Mouse (Mus musculus) heart, embryonic 13.5 days (tissue): ENCODE measurements at regions not wholly inside any gene's neighbourhood (a gene's known extent, or its start where the extent isn't known, plus 50 kb on each side); places are given as distances from the start of the nearest gene placed in this dataset.

Experiments
- ATAC-seq: fragments of 200-750 bp; cut with Nextera tagmentation; 2 replicates; pipeline ENCODE4 v1.8.0; 2017; ENCODE audit warnings: moderate TSS enrichment; ENCODE audit not compliant: insufficient number of reproducible peaks, low FRiP score, low TSS enrichment; ENCODE audit errors: extremely low read depth
- H3K27ac ChIP-seq: fragments of 300-500 bp; sonication (generic); replicated peaks from 2 replicates; pipeline ENCODE4 v1.5.1; 2015; ENCODE audit warnings: moderate library complexity, mild to moderate bottlenecking, inconsistent platforms
- H3K27me3 ChIP-seq: fragments of 300-500 bp; sonication (generic); replicated peaks from 2 replicates; pipeline ENCODE4 v1.6.1; 2015; ENCODE audit warnings: mild to moderate bottlenecking, inconsistent platforms
- H3K36me3 ChIP-seq: fragments of 300-500 bp; sonication (generic); 2 replicates; pipeline ENCODE4 v1.6.1; 2015; ENCODE audit warnings: mild to moderate bottlenecking, inconsistent platforms
- H3K4me1 ChIP-seq: fragments of 300-500 bp; sonication (generic); 2 replicates; pipeline ENCODE4 v1.6.1; 2015; ENCODE audit warnings: inconsistent platforms
- H3K4me2 ChIP-seq: fragments of 300-500 bp; sonication (generic); 2 replicates; pipeline ENCODE4 v1.6.1; 2015; ENCODE audit warnings: inconsistent platforms, mild to moderate bottlenecking, moderate library complexity
- H3K4me3 ChIP-seq: fragments of 300-500 bp; sonication (generic); 2 replicates; pipeline ENCODE4 v1.5.1; 2015; ENCODE audit warnings: moderate library complexity, mild to moderate bottlenecking, inconsistent platforms
- H3K9ac ChIP-seq: fragments of 300-500 bp; sonication (generic); 2 replicates; pipeline ENCODE4 v1.6.1; 2015; ENCODE audit warnings: inconsistent platforms, mild to moderate bottlenecking, moderate library complexity
- H3K9me3 ChIP-seq: fragments of 300-500 bp; sonication (generic); 2 replicates; pipeline ENCODE4 v1.6.1; 2016; ENCODE audit warnings: inconsistent platforms
- WGBS: fragments of 180-500 bp; shearing (Covaris S2); methylation state at CpG from one replicate; pipeline ENCODE4 v1.1.7; 2015; ENCODE audit warnings: mixed read lengths; 5-methylcytosine and 5-hydroxymethylcytosine counted together

DNA sequence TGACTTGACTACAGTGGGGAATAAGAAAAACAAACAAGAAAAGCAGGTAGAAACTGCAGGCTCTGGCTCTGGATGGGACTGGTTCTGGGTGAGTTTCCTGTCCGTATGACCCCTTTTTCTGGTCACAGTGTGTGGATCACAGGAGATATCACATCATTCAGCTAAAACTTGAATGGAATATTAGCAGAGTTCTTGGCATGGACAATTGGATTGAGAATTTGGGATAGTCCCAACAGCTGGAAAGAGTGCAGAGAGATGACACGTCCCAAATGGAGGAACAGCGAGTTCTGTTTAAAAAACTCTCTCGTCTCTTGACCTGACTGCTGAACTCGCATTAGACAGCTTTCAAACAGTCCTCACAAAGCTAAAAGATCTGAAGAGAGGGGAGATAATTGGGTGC is 412.5 kb upstream of the Pmfbp1 start:
- Histone ChIP-seq H3K27me3 (no peaks in the 10 kb centered on the region), H3K9me3 (peaks cover 15% of the 10 kb centered on the region; the same call in 1 of the 2 replicates), H3K4me1 (no peaks in the 10 kb centered on the region), H3K4me3 (no peak overlapping the region), H3K4me2 (no peak overlapping the region), H3K36me3 (no peaks in the 10 kb centered on the region), H3K27ac (no peak overlapping the region), H3K9ac (no peak overlapping the region)
- WGBS = 67% methylated on average over 5 of the region's 5 CpGs
- no peak for ATAC-seq

GRCm38 (mm10) chr8:109085134-109085533 is 408.7 kb upstream of the Pmfbp1 start:
- Histone ChIP-seq H3K4me2 (no peak overlapping the region), H3K36me3 (no peaks in the 10 kb centered on the region), H3K9ac (no peak overlapping the region), H3K27me3 (no peaks in the 10 kb centered on the region), H3K9me3 (peaks cover 6% of the 10 kb centered on the region; the same call in 1 of the 2 replicates), H3K4me3 (no peak overlapping the region), H3K27ac (no peak overlapping the region), H3K4me1 (no peaks in the 10 kb centered on the region)
- ATAC-seq = no peak
- 86% methylated on average over 7 of the region's 7 CpGs for WGBS

DNA sequence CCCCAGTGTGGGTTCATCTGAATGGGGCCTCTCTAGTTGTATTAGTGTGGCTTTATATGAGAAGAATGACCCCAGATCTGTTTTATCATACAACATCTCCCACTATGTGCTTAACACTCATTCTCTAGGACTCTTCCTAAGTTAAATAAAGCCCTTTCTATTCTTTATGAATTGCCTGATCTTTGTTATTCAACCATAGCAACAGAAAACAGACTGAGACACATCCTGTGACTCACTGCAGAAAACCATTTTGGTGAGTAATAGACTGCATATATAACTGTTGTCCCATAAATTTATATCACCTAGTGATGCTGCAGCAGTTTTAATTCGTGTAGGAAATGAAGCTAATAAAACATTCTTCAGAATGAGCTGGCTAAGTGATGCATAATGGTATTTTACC is 406.0 kb upstream of the Pmfbp1 start:
- whole genome bisulfite sequencing = 49% methylated on average over 1 of the region's 1 CpGs
- no peaks in the 10 kb centered on the region for H3K4me1 ChIP-seq
- no peak overlapping the region for H3K4me2 ChIP-seq
- no peaks in the 10 kb centered on the region for H3K27me3 ChIP-seq
- ATAC-seq = no peak
- no peak overlapping the region for H3K27ac ChIP-seq
- no peaks in the 10 kb centered on the region for H3K36me3 ChIP-seq
- 0 out of 2 replicates have a peak, but pooled peaks cover 4% of the 10 kb centered on the region for H3K9me3 ChIP-seq
- H3K4me3 ChIP-seq = no peak overlapping the region
- H3K9ac ChIP-seq = no peak overlapping the region

- WGBS = 79% methylated on average over 15 of the region's 15 CpGs
- Histone ChIP-seq H3K27ac (no peak overlapping the region), H3K4me3 (no peak overlapping the region), H3K27me3 (no peaks in the 10 kb centered on the region), H3K9ac (no peak overlapping the region), H3K36me3 (no peaks in the 10 kb centered on the region), H3K4me2 (no peak overlapping the region), H3K9me3 (no peaks in the 10 kb centered on the region), H3K4me1 (peaks cover 6% of the 10 kb centered on the region)
- no peak for ATAC-seq
These were observed 394.2 kb upstream of the Pmfbp1 start for GRCm38 (mm10) chr8:109099671-109100070.

GRCm38 (mm10) chr8:109101416-109101815 is 392.4 kb upstream of the Pmfbp1 start:
- Histone ChIP-seq H3K36me3 (no peaks in the 10 kb centered on the region), H3K4me1 (peaks cover 23% of the 10 kb centered on the region), H3K4me3 (no peak overlapping the region), H3K27ac (no peak overlapping the region), H3K9me3 (no peaks in the 10 kb centered on the region), H3K27me3 (no peaks in the 10 kb centered on the region), H3K9ac (no peak overlapping the region), H3K4me2 (no peak overlapping the region)
- ATAC-seq = no peak
- 82% methylated on average over 5 of the region's 5 CpGs for WGBS

DNA sequence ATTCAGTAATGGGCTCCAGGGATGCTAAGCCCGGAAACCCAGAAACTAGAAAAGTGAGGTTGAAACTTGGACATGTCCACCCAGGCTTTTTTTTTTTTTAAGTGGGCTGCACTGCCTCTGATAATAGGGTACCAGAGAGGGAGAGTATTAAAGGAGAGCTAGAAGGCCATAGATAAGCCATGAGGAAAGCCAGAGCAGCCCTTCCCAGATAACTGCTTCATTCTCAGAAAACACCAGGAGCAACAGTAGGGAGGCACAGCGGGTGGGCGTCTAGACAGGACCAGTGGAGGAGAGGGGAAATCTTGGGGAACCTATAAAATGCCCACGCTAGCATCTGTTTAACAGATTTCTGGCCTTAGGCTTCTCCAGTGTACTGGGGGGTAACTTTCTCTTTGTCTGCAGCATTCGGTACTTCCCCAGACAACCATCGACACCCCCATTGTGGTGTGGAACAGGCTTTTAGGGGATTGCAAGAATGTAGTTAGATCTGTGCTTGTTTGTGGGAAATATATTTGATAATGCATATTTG is 389.0 kb upstream of the Pmfbp1 start:
- H3K27ac ChIP-seq = peak overlapping the region; percentile 78
- 0 out of 2 replicates have a peak overlapping the region, but pooled peaks have one; percentile 45 for H3K9ac ChIP-seq
- H3K4me3 ChIP-seq = peak overlapping the region; percentile 27
- H3K36me3 ChIP-seq = no peaks in the 10 kb centered on the region
- no peak; the same call in 1 of the 2 replicates for ATAC-seq
- no peaks in the 10 kb centered on the region for H3K27me3 ChIP-seq
- no peaks in the 10 kb centered on the region for H3K9me3 ChIP-seq
- peaks cover 41% of the 10 kb centered on the region for H3K4me1 ChIP-seq
- WGBS = 25% methylated on average over 6 of the region's 6 CpGs
- peak overlapping the region; percentile 62 for H3K4me2 ChIP-seq

DNA sequence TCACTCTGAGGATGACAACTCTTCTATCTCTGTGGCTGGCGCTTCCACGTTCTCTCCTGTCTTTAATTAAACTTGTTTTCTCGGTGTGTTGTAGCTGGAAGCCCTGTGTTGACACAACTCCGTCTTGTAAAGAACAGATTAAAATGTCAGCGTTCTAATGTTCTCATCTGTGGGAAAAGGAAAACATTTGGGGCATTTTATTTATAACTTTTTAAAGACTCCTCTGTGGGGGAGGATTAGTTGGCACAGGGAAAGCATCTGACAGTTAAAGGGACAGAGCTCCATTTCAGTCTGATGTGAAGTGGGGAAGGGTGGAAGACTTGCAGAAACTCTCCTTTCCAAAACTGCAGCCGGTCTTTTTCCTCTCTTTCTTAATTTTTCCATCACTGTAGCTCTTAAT is 388.1 kb upstream of the Pmfbp1 start:
- Histone ChIP-seq H3K4me3 (peak overlapping the region; percentile 27), H3K4me1 (peaks cover 41% of the 10 kb centered on the region), H3K36me3 (no peaks in the 10 kb centered on the region), H3K9me3 (no peaks in the 10 kb centered on the region), H3K27me3 (no peaks in the 10 kb centered on the region), H3K4me2 (peak overlapping the region; percentile 62), H3K27ac (peak overlapping the region; percentile 78), H3K9ac (peak overlapping the region; percentile 1)
- 11% methylated on average over 6 of the region's 6 CpGs for WGBS
- no peak for ATAC-seq

DNA sequence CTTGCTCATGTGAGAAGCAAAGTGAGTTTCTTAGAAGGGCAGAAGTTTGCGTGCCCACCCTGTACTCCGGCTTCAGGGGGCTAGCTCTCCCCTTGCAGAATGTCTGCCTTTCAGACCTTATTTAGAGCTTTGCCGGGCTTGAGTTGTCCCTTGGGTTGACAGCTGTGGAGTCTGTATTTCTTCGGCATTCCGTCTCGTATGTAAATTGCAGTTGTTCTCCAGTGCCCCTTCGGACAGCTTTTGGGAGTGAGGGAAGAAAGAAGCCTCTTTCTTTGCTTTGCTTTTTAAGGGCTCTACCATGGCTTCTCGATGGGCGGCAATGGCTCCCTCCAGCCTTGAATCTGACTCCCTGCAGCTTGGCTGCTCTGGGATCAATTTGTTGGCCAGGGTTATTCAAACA is 386.9 kb upstream of the Pmfbp1 start:
- no peak overlapping the region for H3K4me2 ChIP-seq
- no peak overlapping the region for H3K4me3 ChIP-seq
- H3K36me3 ChIP-seq = no peaks in the 10 kb centered on the region
- peaks cover 41% of the 10 kb centered on the region for H3K4me1 ChIP-seq
- no peak for ATAC-seq
- H3K27me3 ChIP-seq = no peaks in the 10 kb centered on the region
- H3K27ac ChIP-seq = peak overlapping the region; percentile 78; the same call in 1 of the 2 replicates
- H3K9ac ChIP-seq = no peak overlapping the region
- H3K9me3 ChIP-seq = no peaks in the 10 kb centered on the region
- WGBS = 57% methylated on average over 9 of the region's 9 CpGs

DNA sequence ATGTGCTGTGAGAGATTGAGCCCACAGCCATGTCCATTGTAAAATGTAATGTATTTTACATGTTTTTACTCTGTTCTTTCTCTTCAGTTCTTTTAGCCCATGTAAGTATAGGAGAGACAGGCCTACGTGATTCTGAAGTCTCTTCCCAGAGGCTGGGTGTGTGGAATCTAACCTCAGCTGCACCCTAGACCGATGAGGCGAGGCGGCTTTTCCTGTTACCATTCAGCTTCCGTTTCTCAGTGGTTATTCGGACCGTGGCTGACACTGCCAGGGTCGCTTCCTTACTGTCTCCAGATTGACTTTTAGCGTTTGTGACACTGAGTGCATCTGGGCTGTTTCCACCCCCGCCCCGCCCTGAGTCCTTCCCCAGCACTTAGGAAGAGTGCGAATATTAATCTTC is 386.1 kb upstream of the Pmfbp1 start:
- 50% methylated on average over 12 of the region's 12 CpGs for WGBS
- H3K4me3 ChIP-seq = no peak overlapping the region
- no peak for ATAC-seq
- H3K4me1 ChIP-seq = peaks cover 41% of the 10 kb centered on the region
- H3K9ac ChIP-seq = no peak overlapping the region
- no peaks in the 10 kb centered on the region for H3K27me3 ChIP-seq
- H3K27ac ChIP-seq = 0 out of 2 replicates have a peak overlapping the region, but pooled peaks have one; percentile 1
- no peak overlapping the region for H3K4me2 ChIP-seq
- no peaks in the 10 kb centered on the region for H3K9me3 ChIP-seq
- H3K36me3 ChIP-seq = no peaks in the 10 kb centered on the region

- H3K4me3 ChIP-seq = no peak overlapping the region
- H3K27me3 ChIP-seq = no peaks in the 10 kb centered on the region
- no peaks in the 10 kb centered on the region for H3K9me3 ChIP-seq
- H3K4me2 ChIP-seq = no peak overlapping the region
- ATAC-seq = no peak
- H3K4me1 ChIP-seq = peaks cover 38% of the 10 kb centered on the region
- H3K9ac ChIP-seq = no peak overlapping the region
- H3K36me3 ChIP-seq = no peaks in the 10 kb centered on the region
- H3K27ac ChIP-seq = no peak overlapping the region
- WGBS = 78% methylated on average over 4 of the region's 4 CpGs
These were observed 384.4 kb upstream of the Pmfbp1 start for GRCm38 (mm10) chr8:109109390-109109789.

GRCm38 (mm10) chr8:109121776-109122175 is 372.1 kb upstream of the Pmfbp1 start:
- H3K36me3 ChIP-seq = no peaks in the 10 kb centered on the region
- H3K4me1 ChIP-seq = no peaks in the 10 kb centered on the region
- H3K4me3 ChIP-seq = no peak overlapping the region
- no peak for ATAC-seq
- H3K9ac ChIP-seq = no peak overlapping the region
- no peaks in the 10 kb centered on the region for H3K27me3 ChIP-seq
- H3K4me2 ChIP-seq = no peak overlapping the region
- no peak overlapping the region for H3K27ac ChIP-seq
- no peaks in the 10 kb centered on the region for H3K9me3 ChIP-seq
- 53% methylated on average over 6 of the region's 6 CpGs for WGBS

DNA sequence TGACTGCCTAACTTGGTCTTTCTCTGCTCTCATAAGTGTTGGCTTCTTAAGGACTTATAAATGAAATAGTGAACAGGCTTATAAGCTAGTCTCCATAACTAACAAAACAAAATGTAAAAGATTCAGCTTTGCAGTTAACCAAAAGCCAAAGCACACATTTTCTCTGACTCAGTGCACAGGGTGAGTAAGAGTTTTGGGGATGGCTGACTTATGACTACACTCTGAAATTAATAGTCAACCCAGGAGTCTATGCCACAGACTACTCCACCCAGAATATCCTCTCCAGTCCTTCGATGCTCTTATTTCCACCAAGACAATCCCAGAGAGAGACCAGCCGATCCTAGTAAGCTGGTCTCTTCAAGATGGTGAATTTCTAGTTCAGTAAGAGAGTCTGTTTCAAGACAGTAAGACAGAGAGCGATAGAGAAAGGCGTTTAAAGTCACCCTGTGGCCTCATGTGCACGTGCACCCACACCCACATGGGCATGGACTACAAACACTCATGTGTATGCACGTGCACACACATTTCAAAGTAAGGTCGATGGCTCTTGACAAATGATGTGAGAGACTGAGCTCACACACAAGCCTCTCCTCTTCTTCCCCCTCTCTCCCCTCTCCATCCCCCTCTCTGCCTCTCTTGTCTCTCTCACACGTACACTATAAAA is 351.2 kb upstream of the Pmfbp1 start:
- no peaks in the 10 kb centered on the region for H3K4me1 ChIP-seq
- H3K4me3 ChIP-seq = no peak overlapping the region
- H3K27ac ChIP-seq = no peak overlapping the region
- H3K9me3 ChIP-seq = no peaks in the 10 kb centered on the region
- H3K4me2 ChIP-seq = no peak overlapping the region
- WGBS = 77% methylated on average over 8 of the region's 8 CpGs
- H3K9ac ChIP-seq = no peak overlapping the region
- no peaks in the 10 kb centered on the region for H3K36me3 ChIP-seq
- no peak for ATAC-seq
- no peaks in the 10 kb centered on the region for H3K27me3 ChIP-seq
